Mouse (Mus musculus): ENCODE measurements around the gene Slitrk5. TPM values are rescaled to one million over a fixed set of nuclear protein-coding genes. Genes with fewer than 3 reads are reported as not detected.

Slitrk5 gene
- polyA plus RNA-seq (2012; rRNA removed) = 0.06 and 0.10 TPM in 2 replicates

DNA sequence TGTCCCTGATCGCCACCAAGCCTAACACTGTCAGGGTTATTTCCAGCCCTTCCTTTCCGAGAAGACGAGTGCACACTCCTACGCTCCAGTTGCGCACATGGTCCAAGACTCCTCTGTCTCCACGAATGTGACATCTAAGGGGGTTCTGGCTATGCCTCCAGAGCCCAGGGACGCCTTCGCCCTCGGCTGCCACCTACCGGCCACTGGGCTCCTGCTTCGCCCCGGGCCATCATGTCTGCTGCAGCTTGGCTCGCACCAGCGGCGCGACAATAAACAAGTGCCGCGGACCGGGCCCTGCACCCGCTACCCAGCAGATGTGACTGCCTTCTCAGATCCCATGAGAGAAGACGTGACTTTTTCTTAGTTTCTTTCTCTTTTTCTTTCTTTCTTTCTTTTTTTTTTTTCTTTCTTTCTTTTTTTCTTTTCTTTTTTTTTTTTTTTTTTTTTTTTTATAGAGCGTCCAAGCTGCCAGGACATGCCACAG, at the start of gene Slitrk5:
Gene Slitrk5, plus strand, starts transcription at position 434 of the 484 bp plus-strand sequence.
- Histone ChIP-seq H3K27me3 (ENCODE audit: control insufficient read depth, insufficient read depth, low read length) (peaks cover 6% of the 10 kb centered on the region; the same call in 1 of the 2 replicates), H3K4me3 (ENCODE audit: control insufficient read depth, low read depth, low read length) (peak within 1 kb of the TSS; percentile 87), H3K4me1 (ENCODE audit: control insufficient read depth, insufficient read depth, low read length) (peaks cover 8% of the 10 kb centered on the region), H3K27ac (ENCODE audit: control insufficient read depth, insufficient read depth, low read depth, low read length) (no peak within 1 kb of the TSS), H3K36me3 (ENCODE audit: control insufficient read depth, insufficient read depth, low read length) (no peaks in the 10 kb centered on the region)
- TF ChIP-seq POLR2A (IDR thresholded peaks at IDR 0.05; ENCODE audit: control insufficient read depth, low read depth, low read length) (no peak), CTCF (IDR thresholded peaks at IDR 0.05; ENCODE audit: control insufficient read depth, insufficient read depth, insufficient replicate concordance, low read depth, low read length) (peak; percentile 83)

GRCm38 (mm10) chr14:111672942-111673341, 2.0 kb upstream of the Slitrk5 start:
- Histone ChIP-seq H3K27me3 (ENCODE audit: control insufficient read depth, insufficient read depth, low read length) (peaks cover 6% of the 10 kb centered on the region; the same call in 1 of the 2 replicates), H3K4me3 (ENCODE audit: control insufficient read depth, low read depth, low read length) (no peak overlapping the region), H3K36me3 (ENCODE audit: control insufficient read depth, insufficient read depth, low read length) (no peaks in the 10 kb centered on the region), H3K27ac (ENCODE audit: control insufficient read depth, insufficient read depth, low read depth, low read length) (no peak overlapping the region), H3K4me1 (ENCODE audit: control insufficient read depth, insufficient read depth, low read length) (peaks cover 8% of the 10 kb centered on the region)
- no peak for TF ChIP-seq CTCF (IDR thresholded peaks at IDR 0.05; ENCODE audit: control insufficient read depth, insufficient read depth, insufficient replicate concordance, low read depth, low read length)
- no peak for TF ChIP-seq POLR2A (IDR thresholded peaks at IDR 0.05; ENCODE audit: control insufficient read depth, low read depth, low read length)

DNA sequence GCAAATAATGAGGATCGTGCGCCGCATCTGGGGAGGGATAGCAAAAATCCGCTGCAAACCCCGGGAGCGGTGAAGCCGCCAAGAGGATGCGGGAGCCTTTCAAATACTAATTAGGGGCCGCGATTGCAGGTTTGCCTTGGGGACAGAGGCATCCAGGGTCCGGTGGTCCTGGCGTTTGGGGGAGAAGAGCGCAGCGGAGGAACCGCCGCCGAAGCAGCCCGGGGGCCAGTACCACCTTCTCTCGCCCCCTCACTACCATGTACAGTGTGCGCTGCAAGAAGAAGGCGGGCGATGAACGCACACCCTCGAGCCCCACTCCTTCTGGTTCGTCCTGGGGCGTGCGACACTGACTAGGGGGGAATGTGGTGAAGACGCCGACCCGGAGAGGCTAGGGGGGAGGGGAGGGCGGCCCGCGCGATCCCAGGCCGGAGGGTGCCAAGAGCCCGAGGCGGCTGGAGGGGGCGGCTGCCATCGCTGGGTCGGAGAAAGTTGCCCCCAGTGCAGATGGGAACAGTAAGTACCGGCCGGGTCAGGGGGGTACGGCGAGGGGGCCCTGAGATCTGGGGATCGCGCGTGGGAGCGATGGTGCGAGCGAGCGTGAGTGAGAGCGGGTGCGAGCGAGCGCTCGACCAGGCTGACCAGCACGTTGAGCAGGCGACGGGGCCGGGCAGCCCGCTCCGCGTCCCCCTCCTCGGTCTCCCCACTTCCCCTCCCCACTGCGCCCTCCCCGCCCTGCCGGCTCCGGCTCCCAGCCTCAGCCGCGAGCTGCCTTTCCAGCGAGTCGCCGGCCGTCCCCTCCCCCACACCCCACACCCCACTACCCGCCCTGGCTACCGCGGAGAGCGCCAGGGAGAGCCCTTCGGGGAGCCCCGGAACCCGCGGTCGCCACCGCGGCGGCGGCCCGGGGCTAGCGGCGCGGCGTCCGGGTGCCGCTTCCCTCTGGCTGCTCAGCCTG, 591 bp downstream of the Slitrk5 start:
- peaks cover 9% of the 10 kb centered on the region for H3K4me1 ChIP-seq (ENCODE audit: control insufficient read depth, insufficient read depth, low read length)
- no peak overlapping the region for H3K27ac ChIP-seq (ENCODE audit: control insufficient read depth, insufficient read depth, low read depth, low read length)
- TF ChIP-seq POLR2A (IDR thresholded peaks at IDR 0.05; ENCODE audit: control insufficient read depth, low read depth, low read length) = no peak
- no peaks in the 10 kb centered on the region for H3K36me3 ChIP-seq (ENCODE audit: control insufficient read depth, insufficient read depth, low read length)
- peaks cover 6% of the 10 kb centered on the region; the same call in 1 of the 2 replicates for H3K27me3 ChIP-seq (ENCODE audit: control insufficient read depth, insufficient read depth, low read length)
- H3K4me3 ChIP-seq (ENCODE audit: control insufficient read depth, low read depth, low read length) = peak overlapping the region; percentile 87

- Histone ChIP-seq H3K4me3 (ENCODE audit: control insufficient read depth, low read depth, low read length) (peak overlapping the region; percentile 41), H3K27ac (ENCODE audit: control insufficient read depth, insufficient read depth, low read depth, low read length) (no peak overlapping the region), H3K4me1 (ENCODE audit: control insufficient read depth, insufficient read depth, low read length) (peaks cover 13% of the 10 kb centered on the region), H3K36me3 (ENCODE audit: control insufficient read depth, insufficient read depth, low read length) (no peaks in the 10 kb centered on the region), H3K27me3 (ENCODE audit: control insufficient read depth, insufficient read depth, low read length) (peaks cover 6% of the 10 kb centered on the region; the same call in 1 of the 2 replicates)
- TF ChIP-seq CTCF (IDR thresholded peaks at IDR 0.05; ENCODE audit: control insufficient read depth, insufficient read depth, insufficient replicate concordance, low read depth, low read length) (no peak), POLR2A (IDR thresholded peaks at IDR 0.05; ENCODE audit: control insufficient read depth, low read depth, low read length) (no peak)
Measured at GRCm38 (mm10) chr14:111676166-111676581, 1.3 kb downstream of the Slitrk5 start.

- Histone ChIP-seq H3K4me3 (ENCODE audit: control insufficient read depth, low read depth, low read length) (0 out of 2 replicates have a peak overlapping the region, but pooled peaks have one; percentile 7), H3K27ac (ENCODE audit: control insufficient read depth, insufficient read depth, low read depth, low read length) (no peak overlapping the region), H3K27me3 (ENCODE audit: control insufficient read depth, insufficient read depth, low read length) (peaks cover 6% of the 10 kb centered on the region; the same call in 1 of the 2 replicates), H3K36me3 (ENCODE audit: control insufficient read depth, insufficient read depth, low read length) (no peaks in the 10 kb centered on the region), H3K4me1 (ENCODE audit: control insufficient read depth, insufficient read depth, low read length) (peaks cover 15% of the 10 kb centered on the region)
- no peak for TF ChIP-seq CTCF (IDR thresholded peaks at IDR 0.05; ENCODE audit: control insufficient read depth, insufficient read depth, insufficient replicate concordance, low read depth, low read length)
- no peak for TF ChIP-seq POLR2A (IDR thresholded peaks at IDR 0.05; ENCODE audit: control insufficient read depth, low read depth, low read length)
Measured at GRCm38 (mm10) chr14:111676851-111677291, 2.0 kb downstream of the Slitrk5 start.

GRCm38 (mm10) chr14:111677361-111678070, 2.6 kb downstream of the Slitrk5 start:
- TF ChIP-seq CTCF (IDR thresholded peaks at IDR 0.05; ENCODE audit: control insufficient read depth, insufficient read depth, insufficient replicate concordance, low read depth, low read length) = no peak
- TF ChIP-seq POLR2A (IDR thresholded peaks at IDR 0.05; ENCODE audit: control insufficient read depth, low read depth, low read length) = no peak
- Histone ChIP-seq H3K4me3 (ENCODE audit: control insufficient read depth, low read depth, low read length) (no peak overlapping the region), H3K27me3 (ENCODE audit: control insufficient read depth, insufficient read depth, low read length) (peaks cover 6% of the 10 kb centered on the region; the same call in 1 of the 2 replicates), H3K4me1 (ENCODE audit: control insufficient read depth, insufficient read depth, low read length) (peaks cover 15% of the 10 kb centered on the region), H3K27ac (ENCODE audit: control insufficient read depth, insufficient read depth, low read depth, low read length) (no peak overlapping the region), H3K36me3 (ENCODE audit: control insufficient read depth, insufficient read depth, low read length) (no peaks in the 10 kb centered on the region)

- Histone ChIP-seq H3K4me1 (ENCODE audit: control insufficient read depth, insufficient read depth, low read length) (peaks cover 9% of the 10 kb centered on the region), H3K27ac (ENCODE audit: control insufficient read depth, insufficient read depth, low read depth, low read length) (no peak overlapping the region), H3K27me3 (ENCODE audit: control insufficient read depth, insufficient read depth, low read length) (peaks cover 4% of the 10 kb centered on the region; the same call in 1 of the 2 replicates), H3K36me3 (ENCODE audit: control insufficient read depth, insufficient read depth, low read length) (no peaks in the 10 kb centered on the region), H3K4me3 (ENCODE audit: control insufficient read depth, low read depth, low read length) (no peak overlapping the region)
- no peak for TF ChIP-seq CTCF (IDR thresholded peaks at IDR 0.05; ENCODE audit: control insufficient read depth, insufficient read depth, insufficient replicate concordance, low read depth, low read length)
- TF ChIP-seq POLR2A (IDR thresholded peaks at IDR 0.05; ENCODE audit: control insufficient read depth, low read depth, low read length) = no peak
Measured at GRCm38 (mm10) chr14:111680271-111680670, 5.4 kb downstream of the Slitrk5 start.
